Mouse (Mus musculus) embryonic fibroblast, embryonic 13.5 days (primary cell): ENCODE data around the gene Tomm34. TPM values are rescaled to one million over a fixed set of nuclear protein-coding genes. Genes with fewer than 3 reads are reported as not detected.

Experiments used
- H3K27ac ChIP-seq: 2 replicates; pipeline ENCODE4 v1.5.1; 2012; ENCODE audit warnings: low read length, control low read depth, inconsistent platforms; ENCODE audit not compliant: insufficient read depth
- H3K4me1 ChIP-seq: 2 replicates; pipeline ENCODE4 v1.6.1; 2011; ENCODE audit warnings: low read length; ENCODE audit not compliant: control insufficient read depth, insufficient read depth
- H3K4me3 ChIP-seq: 2 replicates; pipeline ENCODE4 v1.5.1; 2011; ENCODE audit warnings: mild to moderate bottlenecking, control low read depth, low read length; ENCODE audit not compliant: insufficient read depth
- CTCF ChIP-seq: IDR thresholded peaks from 2 replicates; pipeline ENCODE4 v1.5.1; 2011; ENCODE audit warnings: mild to moderate bottlenecking, control low read depth, low read length, moderate library complexity, borderline replicate concordance; ENCODE audit not compliant: insufficient read depth
- POLR2A ChIP-seq: IDR thresholded peaks from 2 replicates; pipeline ENCODE4 v1.6.1; 2011; ENCODE audit warnings: low read depth, mild to moderate bottlenecking, control low read depth, low read length, moderate library complexity
- polyA plus RNA-seq: library from polyadenylated mRNA; stranded (reverse); fragments of >200 nt; gene quantifications from 2 replicates; pipeline ENCODE4 v1.2.4, GENCODE M21; 2011; ENCODE audit warnings: low read depth; ENCODE audit not compliant: missing spikeins, insufficient read length

The Tomm34 gene
- polyA plus RNA-seq, 1 experiment: 37.2 TPM

DNA sequence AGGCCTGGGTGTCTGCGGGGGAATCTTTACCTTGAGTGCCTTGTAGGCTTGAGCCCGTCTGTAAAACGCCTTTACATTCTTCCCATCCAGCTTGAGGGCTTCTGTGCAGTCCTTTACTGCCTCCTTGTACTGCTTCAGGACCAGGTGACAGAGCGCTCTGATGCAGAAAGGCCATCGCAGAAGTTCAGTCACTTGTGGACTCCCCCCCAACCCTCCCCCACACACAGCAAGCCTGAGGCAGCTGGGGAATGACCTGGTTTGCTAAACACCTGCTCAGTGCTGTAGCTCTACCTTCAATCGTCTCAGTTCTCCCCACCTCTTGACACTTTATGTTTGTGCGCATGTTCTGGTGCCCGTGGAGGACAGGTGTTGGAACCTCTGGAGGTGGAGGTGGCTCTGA is 16.3 kb downstream of the Tomm34 start:
- Histone ChIP-seq H3K4me1 (no peaks in the 10 kb centered on the region), H3K4me3 (no peak overlapping the region), H3K27ac (no peak overlapping the region)
- TF ChIP-seq CTCF (no peak), POLR2A (no peak)

DNA sequence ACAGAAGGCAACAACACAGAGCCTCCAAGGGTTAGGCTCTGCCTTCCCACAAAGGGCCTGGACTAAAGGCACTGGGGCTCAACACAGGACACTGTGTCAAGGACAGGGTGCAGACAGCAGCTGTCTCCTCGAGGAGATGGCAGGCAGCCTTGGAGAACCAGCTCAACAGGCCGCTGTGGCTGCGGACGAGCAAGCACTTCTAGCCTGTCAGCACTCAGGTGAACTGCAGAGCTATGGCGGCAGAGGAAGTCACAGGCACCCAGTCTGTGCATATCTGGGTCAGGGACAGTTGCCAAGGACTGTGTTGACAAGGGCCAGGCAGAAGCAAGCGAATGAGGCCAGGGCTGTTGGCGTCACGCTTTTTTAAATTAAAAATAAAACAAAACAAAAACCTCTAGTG is 17.2 kb downstream of the Tomm34 start:
- Histone ChIP-seq H3K27ac (no peak overlapping the region), H3K4me3 (no peak overlapping the region), H3K4me1 (no peaks in the 10 kb centered on the region)
- TF ChIP-seq POLR2A: no peak
- TF ChIP-seq CTCF: no peak

DNA sequence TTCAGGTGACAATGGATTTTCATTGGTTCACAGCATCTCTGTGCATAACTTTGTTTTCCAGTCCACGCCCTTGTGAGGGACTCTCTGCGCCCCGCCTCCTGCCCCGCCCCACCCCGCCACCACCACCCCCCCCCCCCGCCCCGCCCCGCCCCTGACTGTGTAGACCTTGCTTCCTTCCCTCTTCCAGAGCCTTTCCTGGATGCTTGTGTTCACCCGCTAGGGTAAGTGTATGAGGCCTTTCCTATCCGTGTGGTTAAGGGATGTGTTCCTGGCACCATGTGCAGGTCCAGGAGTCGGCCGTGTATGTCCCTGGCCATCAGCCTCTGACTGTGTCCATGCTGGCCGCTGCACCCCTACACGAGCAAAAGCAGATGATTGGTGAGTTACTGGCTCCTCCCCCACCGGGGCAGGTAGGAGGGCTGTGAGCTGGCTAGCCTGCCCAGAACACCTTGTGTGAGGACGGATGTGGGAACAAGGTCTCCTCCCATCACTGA is 23.7 kb downstream of the Tomm34 start:
- TF ChIP-seq CTCF (no peak), POLR2A (no peak)
- Histone ChIP-seq H3K27ac (no peak overlapping the region), H3K4me1 (no peaks in the 10 kb centered on the region), H3K4me3 (no peak overlapping the region)

DNA sequence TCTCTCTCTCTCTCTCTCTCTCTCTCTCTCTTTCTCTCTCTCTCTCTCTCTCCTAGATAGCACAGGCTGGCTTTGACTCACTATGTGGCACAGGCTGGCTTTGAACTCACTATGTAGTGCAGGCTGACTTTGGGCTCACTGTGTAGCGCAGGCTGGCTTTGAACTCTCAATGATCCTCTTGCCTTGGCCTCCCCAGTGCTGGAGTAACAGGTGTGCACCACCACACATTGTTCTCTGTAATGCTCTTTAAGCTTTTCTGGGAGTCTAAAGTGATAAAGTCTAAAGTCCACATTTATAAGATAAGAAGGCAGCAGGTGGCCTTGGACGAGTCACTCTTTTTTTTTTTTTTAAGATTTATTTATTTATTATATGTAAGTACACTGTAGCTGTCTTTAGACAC is 29.4 kb downstream of the Tomm34 start:
- no peak overlapping the region for H3K27ac ChIP-seq
- H3K4me1 ChIP-seq: no peaks in the 10 kb centered on the region
- TF ChIP-seq POLR2A (no peak), CTCF (no peak)
- H3K4me3 ChIP-seq: no peak overlapping the region

DNA sequence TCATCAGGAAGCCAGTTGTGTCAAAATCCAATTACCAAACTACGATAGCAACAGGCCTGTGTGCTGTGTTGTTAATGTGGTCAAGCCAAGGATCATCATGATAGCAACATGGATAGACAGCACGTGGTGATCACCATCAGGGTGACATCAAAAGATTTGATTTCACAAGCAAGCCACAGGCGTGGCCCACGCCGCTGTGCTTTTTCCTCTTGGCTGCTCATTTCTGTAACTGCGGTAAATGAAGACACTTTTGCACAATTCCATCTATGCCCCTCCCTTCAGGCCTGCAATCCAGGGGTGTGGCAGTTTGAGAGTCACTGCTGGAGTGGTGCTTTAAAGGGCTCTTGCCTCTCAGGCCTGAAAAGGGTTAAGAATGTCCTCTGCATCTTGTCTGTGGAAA is 30.0 kb downstream of the Tomm34 start:
- no peak overlapping the region for H3K4me3 ChIP-seq
- no peak overlapping the region for H3K27ac ChIP-seq
- H3K4me1 ChIP-seq: no peaks in the 10 kb centered on the region
- no peak for TF ChIP-seq CTCF
- no peak for TF ChIP-seq POLR2A

DNA sequence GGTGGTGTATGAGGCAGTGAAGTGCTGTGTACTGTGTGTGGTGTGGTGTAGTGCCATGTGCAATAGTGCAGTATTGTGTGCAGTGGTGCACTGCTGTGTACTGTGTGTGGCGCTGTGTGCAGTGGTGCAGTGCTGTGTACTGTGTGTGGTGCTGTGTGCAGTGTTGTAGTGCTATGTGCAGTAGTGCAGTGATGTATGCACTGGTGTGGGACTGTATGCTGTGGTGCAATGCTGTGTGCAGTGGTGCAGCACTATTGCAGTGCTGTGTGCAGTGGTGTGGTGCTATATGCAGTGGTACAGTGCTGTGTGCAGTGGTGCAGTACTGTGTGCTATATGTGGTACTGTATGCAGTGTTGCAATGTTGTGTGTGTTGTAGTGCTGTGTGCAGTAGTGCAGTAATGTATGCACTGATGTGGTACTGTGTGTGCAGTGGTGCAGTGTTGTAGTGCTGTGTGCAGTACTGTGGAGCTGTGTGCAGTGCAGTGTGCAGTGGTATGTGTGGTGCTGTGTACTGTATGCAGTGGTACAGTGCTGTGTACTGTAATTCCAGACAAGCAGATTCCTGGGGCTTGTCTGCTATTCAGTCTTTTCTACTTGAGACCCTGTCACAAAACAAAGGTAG is 32.5 kb downstream of the Tomm34 start:
- TF ChIP-seq CTCF: no peak
- no peak for TF ChIP-seq POLR2A
- Histone ChIP-seq H3K4me1 (no peaks in the 10 kb centered on the region), H3K4me3 (no peak overlapping the region), H3K27ac (no peak overlapping the region)

DNA sequence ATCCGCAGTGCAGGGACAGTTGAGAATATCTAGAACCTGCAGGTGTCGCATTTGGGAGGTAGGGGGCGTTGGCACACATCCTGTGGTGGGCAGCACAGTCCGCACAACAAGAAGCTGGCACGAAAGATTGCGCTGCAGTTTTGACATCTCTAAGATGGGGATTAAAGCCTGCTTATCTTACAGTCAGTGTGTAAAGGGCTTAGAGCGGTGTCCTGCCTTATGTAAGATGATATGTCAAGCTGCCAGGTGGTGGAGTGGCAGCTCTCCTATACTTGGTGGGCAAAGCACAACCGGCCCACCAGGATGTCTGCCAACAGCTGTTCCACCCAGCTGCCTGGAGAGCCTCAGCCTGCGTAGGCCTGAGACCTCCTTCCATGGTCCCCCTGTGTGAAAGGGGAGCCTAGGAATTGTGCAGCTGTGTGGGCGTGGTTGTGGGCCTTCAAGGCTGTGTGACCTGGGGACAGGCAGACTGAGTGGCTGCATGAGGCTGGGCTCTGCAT is 34.4 kb downstream of the Tomm34 start:
- Histone ChIP-seq H3K4me3 (no peak overlapping the region), H3K4me1 (no peaks in the 10 kb centered on the region), H3K27ac (no peak overlapping the region)
- TF ChIP-seq CTCF: no peak
- TF ChIP-seq POLR2A: no peak

DNA sequence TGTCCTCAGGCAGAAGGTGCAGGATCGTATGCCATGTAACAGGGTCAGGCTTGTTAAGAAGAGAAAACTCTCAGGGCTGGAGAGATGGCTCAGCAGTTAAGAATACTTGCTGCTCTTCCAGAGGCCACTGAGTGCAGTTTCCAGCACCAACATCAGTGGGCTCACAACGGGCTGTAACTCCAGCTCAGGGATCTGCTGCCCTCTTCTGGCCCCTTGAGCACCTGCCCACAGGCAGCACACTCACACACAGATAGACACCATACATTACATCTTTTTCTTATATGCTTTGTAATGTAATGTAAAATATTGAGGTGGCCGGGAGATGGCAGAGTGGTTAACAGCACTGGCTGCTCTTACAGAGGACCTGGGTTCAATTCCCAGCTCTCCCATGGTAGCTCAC is 38.0 kb downstream of the Tomm34 start:
- Histone ChIP-seq H3K27ac (no peak overlapping the region), H3K4me1 (no peaks in the 10 kb centered on the region), H3K4me3 (no peak overlapping the region)
- TF ChIP-seq POLR2A (no peak), CTCF (0 out of 2 replicates have a peak, but pooled peaks have one; percentile 6)

DNA sequence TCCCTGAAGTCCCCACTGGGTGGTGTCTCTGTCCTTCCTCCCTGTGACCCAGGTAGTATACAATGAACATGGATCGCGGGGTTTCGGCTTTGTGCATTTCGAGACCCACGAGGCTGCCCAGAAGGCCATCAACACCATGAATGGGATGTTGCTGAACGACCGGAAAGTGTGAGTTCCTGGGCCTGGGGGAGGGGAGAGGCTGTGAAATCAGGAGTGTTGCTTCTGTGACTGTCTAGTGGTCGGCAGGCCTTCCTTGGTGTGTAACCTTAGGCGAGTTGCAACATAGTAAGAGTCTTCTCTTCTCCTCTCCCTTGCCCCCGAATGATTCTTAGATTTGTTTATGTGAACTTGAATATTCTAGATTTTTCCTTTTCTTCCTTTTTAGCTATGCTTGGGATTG is 39.8 kb downstream of the Tomm34 start:
- Histone ChIP-seq H3K4me3 (no peak overlapping the region), H3K4me1 (no peaks in the 10 kb centered on the region), H3K27ac (no peak overlapping the region)
- no peak for TF ChIP-seq POLR2A
- TF ChIP-seq CTCF: no peak

DNA sequence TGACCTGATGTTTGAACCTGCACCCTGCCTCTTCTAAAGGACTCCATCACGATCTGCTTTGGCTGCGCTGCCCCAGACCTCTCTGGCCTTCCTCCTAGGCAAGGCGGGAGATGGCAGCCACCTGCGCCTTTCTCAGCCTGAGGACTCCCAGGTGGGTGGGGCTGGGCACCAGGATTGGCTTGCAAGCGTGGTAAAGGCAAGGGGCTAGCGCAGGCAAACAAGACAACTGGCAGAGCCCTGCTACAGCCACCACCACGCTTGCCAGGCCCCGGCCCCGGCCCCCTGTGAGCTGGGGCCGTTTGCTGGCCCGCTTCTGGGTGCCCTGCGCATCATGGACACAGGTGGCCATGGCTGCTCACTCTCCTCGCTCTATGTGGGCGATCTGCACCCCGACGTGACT is 45.8 kb downstream of the Tomm34 start, which contains the start of gene Pabpc1l:
TSS of gene Pabpc1l (plus strand) at position 301 of the 400 bp plus-strand sequence.
- Histone ChIP-seq H3K4me1 (no peaks in the 10 kb centered on the region), H3K27ac (no peak within 1 kb of the TSS), H3K4me3 (no peak within 1 kb of the TSS)
- TF ChIP-seq CTCF (no peak), POLR2A (no peak)
